Mouse (Mus musculus) thymus, postnatal 36 days (tissue): Measurements from ENCODE around the gene Dtx1.

Experiments used
- DNase-seq, 2 experiments: peaks; one replicate each; pipeline ENCODE4 v3.0.0; 2022; ENCODE audit warnings: mixed read lengths in 2 of 2

The Dtx1 gene

GRCm38 (mm10) chr5:120703660-120704059, 8.1 kb downstream of the Dtx1 start:
- DNase-seq: no peak

GRCm38 (mm10) chr5:120702969-120703368, 8.8 kb downstream of the Dtx1 start:
- DNase-seq: no peak

GRCm38 (mm10) chr5:120702421-120702820, 9.3 kb downstream of the Dtx1 start:
- no peak for DNase-seq

GRCm38 (mm10) chr5:120700996-120701790, 10.5 kb downstream of the Dtx1 start:
- no peak for DNase-seq

- DNase-seq: no peak
These were observed 12.8 kb downstream of the Dtx1 start for GRCm38 (mm10) chr5:120698801-120699391.

GRCm38 (mm10) chr5:120698181-120698580, 13.5 kb downstream of the Dtx1 start:
- no peak for DNase-seq

- peak in 1 of 2 experiments; percentile 44 for DNase-seq
These were observed 14.9 kb downstream of the Dtx1 start for GRCm38 (mm10) chr5:120696865-120697264.

GRCm38 (mm10) chr5:120696057-120696743, 15.5 kb downstream of the Dtx1 start:
- no peak for DNase-seq

GRCm38 (mm10) chr5:120694695-120695074, 17.0 kb downstream of the Dtx1 start:
- DNase-seq: no peak

GRCm38 (mm10) chr5:120693931-120694694, 17.6 kb downstream of the Dtx1 start:
- DNase-seq: peak in 1 of 2 experiments; percentile 30

- DNase-seq: no peak
These were observed 19.7 kb downstream of the Dtx1 start for GRCm38 (mm10) chr5:120692034-120692433.

GRCm38 (mm10) chr5:120690417-120690816, 21.3 kb downstream of the Dtx1 start:
- DNase-seq: no peak

- DNase-seq: peak; percentile 64 to 84
These were observed 23.3 kb downstream of the Dtx1 start for GRCm38 (mm10) chr5:120688434-120688833.

GRCm38 (mm10) chr5:120687897-120688296, 23.8 kb downstream of the Dtx1 start:
- DNase-seq: no peak

GRCm38 (mm10) chr5:120687484-120687851, 24.3 kb downstream of the Dtx1 start:
- no peak for DNase-seq

GRCm38 (mm10) chr5:120686749-120687483, 24.8 kb downstream of the Dtx1 start:
- no peak for DNase-seq

- peak; percentile 84 to 90 for DNase-seq
These were observed 26.0 kb downstream of the Dtx1 start for GRCm38 (mm10) chr5:120685678-120686077.

GRCm38 (mm10) chr5:120682982-120683771, 28.6 kb downstream of the Dtx1 start:
- peak in 1 of 2 experiments; percentile 37 for DNase-seq

GRCm38 (mm10) chr5:120680918-120681317, 30.8 kb downstream of the Dtx1 start:
- no peak for DNase-seq

- DNase-seq: peak; percentile 46 to 57
These were observed 31.8 kb downstream of the Dtx1 start for GRCm38 (mm10) chr5:120679676-120680555.
